In genomic region chr1:151500531-151501361, GRCm38 (mm10) we compare ENCODE assay signal across 8 mouse cellular contexts. TPM values are rescaled to one million over a fixed set of nuclear protein-coding genes. Genes with fewer than 3 reads are reported as not detected.
DNase-seq lines count a peak whose midpoint lies in the region; ATAC-seq and TF ChIP-seq lines count a peak whose summit lies in the region.

Rnf2 (minus strand) TSS chr1:151500955.

- peak; percentile 86; the same call in 1 of the 2 replicates for TF ChIP-seq POLR2A in limb, embryonic 14.5 days (IDR thresholded peaks at IDR 0.05; ENCODE audit: borderline replicate concordance, extremely low read depth, insufficient read depth, insufficient read length)

- peak; percentile 97 for ATAC-seq in embryonic facial prominence, embryonic 14.5 days (ENCODE audit: low read depth)
- ATAC-seq in limb, embryonic 14.5 days (ENCODE audit: low FRiP score, low read depth), result peak; percentile 96
- ATAC-seq in midbrain, postnatal 0 days (ENCODE audit: low FRiP score), result peak; percentile 96

- peak within 1 kb of the TSS; percentile 90 for H3K4me3 ChIP-seq in embryonic facial prominence, embryonic 14.5 days (ENCODE audit: low read depth, low read length)
- H3K4me3 ChIP-seq in limb, embryonic 14.5 days (replicated peaks; ENCODE audit: low read length), result peak within 1 kb of the TSS; percentile 93
- peak within 1 kb of the TSS; percentile 94 for H3K4me3 ChIP-seq in midbrain, postnatal 0 days (ENCODE audit: low read depth, low read length)

- TF ChIP-seq CTCF in midbrain, postnatal 0 days (IDR thresholded peaks at IDR 0.05), result no peak

- peak within 1 kb of the TSS; percentile 68 for H3K4me2 ChIP-seq in embryonic facial prominence, embryonic 14.5 days (ENCODE audit: low read depth, low read length)
- peak within 1 kb of the TSS; percentile 52 for H3K4me2 ChIP-seq in limb, embryonic 14.5 days (replicated peaks; ENCODE audit: low read depth, low read length, severe bottlenecking)
- H3K4me2 ChIP-seq in midbrain, postnatal 0 days (ENCODE audit: low read depth, low read length, poor library complexity, severe bottlenecking), result peak within 1 kb of the TSS; percentile 62

- peak within 1 kb of the TSS; percentile 99 for H3K27ac ChIP-seq in embryonic facial prominence, embryonic 14.5 days (replicated peaks; ENCODE audit: low read depth, low read length)
- H3K27ac ChIP-seq in limb, embryonic 14.5 days (replicated peaks; ENCODE audit: low read depth, low read length), result peak within 1 kb of the TSS; percentile 97
- peak within 1 kb of the TSS; percentile 88 for H3K27ac ChIP-seq in midbrain, postnatal 0 days (ENCODE audit: low read depth, low read length)

- H3K36me3 ChIP-seq in embryonic facial prominence, embryonic 14.5 days (ENCODE audit: control insufficient read depth, insufficient read depth, low read length), result 0 out of 2 replicates have a peak, but pooled peaks cover 4% of the 10 kb centered on the region
- H3K36me3 ChIP-seq in limb, embryonic 14.5 days (ENCODE audit: control insufficient read depth, insufficient read depth, low read length), result no peaks in the 10 kb centered on the region
- no peaks in the 10 kb centered on the region for H3K36me3 ChIP-seq in midbrain, postnatal 0 days (ENCODE audit: insufficient read depth, low read length)

- no peaks in the 10 kb centered on the region for H3K9me3 ChIP-seq in embryonic facial prominence, embryonic 14.5 days (ENCODE audit: control insufficient read depth, low read length)
- no peaks in the 10 kb centered on the region for H3K9me3 ChIP-seq in limb, embryonic 14.5 days (ENCODE audit: control insufficient read depth, low read length)
- H3K9me3 ChIP-seq in midbrain, postnatal 0 days (ENCODE audit: low read length), result no peaks in the 10 kb centered on the region

- H3K9ac ChIP-seq in embryonic facial prominence, embryonic 14.5 days (ENCODE audit: low read depth, low read length), result peak within 1 kb of the TSS; percentile 98
- H3K9ac ChIP-seq in limb, embryonic 14.5 days (ENCODE audit: low read depth, low read length, severe bottlenecking), result peak within 1 kb of the TSS; percentile 97
- H3K9ac ChIP-seq in midbrain, postnatal 0 days (replicated peaks; ENCODE audit: low read length, poor library complexity, severe bottlenecking), result peak within 1 kb of the TSS; percentile 95

- DNase-seq in 3T3-L1 (ENCODE audit: low read depth, low spot score), result peak; percentile 82
- DNase-seq in adrenal gland, postnatal 4 days (ENCODE audit: low spot score in 2 of 2), result peak; percentile 79 to 88
- peak; percentile 98 for DNase-seq in embryonic facial prominence, embryonic 14.5 days (ENCODE audit: low spot score)
- peak; percentile 88 for DNase-seq in heart, adult 8-10 months (ENCODE audit: low spot score)
- DNase-seq in kidney, adult 9 months, result peak; percentile 92
- DNase-seq in limb, embryonic 14.5 days (ENCODE audit: low spot score), result peak; percentile 94
- peak; percentile 96 for DNase-seq in midbrain, postnatal 0 days (ENCODE audit: low spot score)
- peak; percentile 84 to 88 for DNase-seq in spleen, postnatal 14 days (ENCODE audit: low spot score in 2 of 2)

- H3K4me1 ChIP-seq in embryonic facial prominence, embryonic 14.5 days (ENCODE audit: control insufficient read depth, insufficient read depth, low read length), result peaks cover 25% of the 10 kb centered on the region
- peaks cover 16% of the 10 kb centered on the region for H3K4me1 ChIP-seq in limb, embryonic 14.5 days (ENCODE audit: control insufficient read depth, insufficient read depth, low read length)
- peaks cover 8% of the 10 kb centered on the region; the same call in 1 of the 2 replicates for H3K4me1 ChIP-seq in midbrain, postnatal 0 days (ENCODE audit: insufficient read depth, low read length)

- under 1% methylated on average over 32 of the region's 90 CpGs for WGBS in embryonic facial prominence, embryonic 14.5 days
- 2% methylated on average over 41 of the region's 90 CpGs for WGBS in limb, embryonic 14.5 days
- WGBS in midbrain, postnatal 0 days, result 3% methylated on average over 47 of the region's 90 CpGs

- H3K27me3 ChIP-seq in embryonic facial prominence, embryonic 14.5 days (replicated peaks; ENCODE audit: control insufficient read depth, insufficient read depth, low read length), result no peaks in the 10 kb centered on the region
- H3K27me3 ChIP-seq in limb, embryonic 14.5 days (ENCODE audit: control insufficient read depth, insufficient read depth, low read length), result no peaks in the 10 kb centered on the region
- H3K27me3 ChIP-seq in midbrain, postnatal 0 days (ENCODE audit: insufficient read depth, low read length), result no peaks in the 10 kb centered on the region

RNA-seq across cellular contexts. Expression of gene Rnf2, which starts in this region (rescaled TPM):
- 10 to 100 TPM; 77.9 to 82.5 TPM for total RNA-seq in adrenal gland, postnatal 4 days (2021)
- 85.1 and 98.4 TPM in 2 replicates for polyA plus RNA-seq in embryonic facial prominence, embryonic 14.5 days (2014; fragmentation: Nextera tagmentation; extraction: Ambion mirVana)
- total RNA-seq in heart, adult 8-10 months (2022), result 10 to 100 TPM; 13.0 to 17.6 (median 14.7) TPM
- polyA plus RNA-seq in limb, embryonic 14.5 days (2012; rRNA removed), result 90.5 and 106 TPM in 2 replicates
- polyA plus RNA-seq in limb, embryonic 14.5 days (2014; fragmentation: Nextera tagmentation; extraction: Ambion mirVana), result 108 and 109 TPM in 2 replicates
- 68.1 and 77.1 TPM in 2 replicates for total RNA-seq in midbrain, postnatal 0 days (2014; rRNA removed)
- polyA plus RNA-seq in midbrain, postnatal 0 days (2015; fragmentation: Nextera tagmentation; extraction: Ambion mirVana), result 73.9 and 77.8 TPM in 2 replicates

Comparison
In these comparisons a context has a peak if more than half of its experiments do, and no peak if none do; other contexts are left out.
1. Peak in every context shown above with its lines: DNase-seq, ATAC-seq, H3K4me3 ChIP-seq and H3K27ac ChIP-seq.